Mouse (Mus musculus) CH12.LX (cell line): ENCODE measurements at regions not wholly inside any gene's neighbourhood (a gene's known extent, or its start where the extent isn't known, plus 50 kb on each side); places are given as distances from the start of the nearest gene placed in this dataset.

ENCODE experiments used
- CHD2 ChIP-seq: IDR thresholded peaks from 2 replicates; pipeline ENCODE4 v1.6.1; 2011; ENCODE audit warnings: low read length, improper control_type of control experiment
- CTCF ChIP-seq, 2 experiments: IDR thresholded peaks in 1 of 2; conservative IDR thresholded peaks in 1 of 2; 2 replicates each; pipeline ENCODE4 v1.5.1; 2011 to 2012; ENCODE audit warnings: low read depth in 2 of 2, low read length in 2 of 2, improper control_type of control experiment in 1 of 2, inconsistent platforms in 1 of 2, mild to moderate bottlenecking in 1 of 2, moderate library complexity in 1 of 2
- POLR2A ChIP-seq: IDR thresholded peaks from 2 replicates; pipeline ENCODE4 v1.6.1; 2011; ENCODE audit warnings: low read depth, mild to moderate bottlenecking, improper control_type of control experiment, low read length
- TCF12 ChIP-seq: IDR thresholded peaks from 2 replicates; pipeline ENCODE4 v1.6.1; 2014; ENCODE audit warnings: low read depth, mild to moderate bottlenecking, inconsistent platforms, low read length, improper control_type of control experiment

- TF ChIP-seq CHD2 (no peak), CTCF (conservative IDR thresholded peaks at IDR 0.05 in 1 of 2, IDR thresholded peaks at IDR 0.05 in 1 of 2; ENCODE audit: low read depth in 2 of 2, low read length in 2 of 2) (no peak), TCF12 (no peak), POLR2A (no peak)
These were observed 163.0 kb downstream of the Tfap2a start for GRCm38 (mm10) chr13:40574981-40575745.
